Mouse (Mus musculus): ENCODE results near the gene Omt2a. TPM values are rescaled to one million over a fixed set of nuclear protein-coding genes. Genes with fewer than 3 reads are reported as not detected.
"Not testable (repeated sequence)": the region's sequence is repeated elsewhere in the genome, so short reads cannot be mapped to it uniquely, and the experiment has no call there.

The Omt2a gene
- polyA plus RNA-seq, 1 experiment from 2014 or later = not detected

DNA sequence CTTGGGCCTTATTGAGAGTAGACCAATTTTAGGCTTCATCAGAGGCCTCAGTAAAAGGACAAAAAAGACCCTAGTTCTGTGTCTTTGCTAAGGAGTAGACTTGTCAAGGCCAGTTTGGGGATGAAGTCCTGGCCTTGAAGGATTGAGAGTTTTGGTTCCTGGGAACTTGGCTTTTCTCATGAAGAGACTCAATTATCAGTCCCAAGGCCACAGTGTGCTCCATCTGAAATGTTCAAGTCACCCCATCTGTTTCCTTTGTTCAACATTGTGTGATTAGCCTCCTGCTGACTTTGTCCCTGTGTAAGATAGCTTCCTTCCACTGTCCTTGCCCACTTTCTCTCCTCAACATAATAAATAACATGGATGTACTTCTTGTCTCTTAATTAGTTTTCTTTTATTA lies 35.4 kb upstream of the Omt2a start:
- not testable (repeated sequence) for H3K4me2 ChIP-seq (ENCODE audit: low read depth, low read length); H3K9me3 ChIP-seq (replicated peaks; ENCODE audit: control insufficient read depth, low read length); H3K9ac ChIP-seq (ENCODE audit: low read depth, low read length); H3K36me3 ChIP-seq (ENCODE audit: control insufficient read depth, insufficient read depth); H3K4me3 ChIP-seq (ENCODE audit: low read depth, low read length); ATAC-seq (ENCODE audit: low read depth); H3K27me3 ChIP-seq (ENCODE audit: control insufficient read depth, insufficient read depth, low read depth, low read length); H3K27ac ChIP-seq (ENCODE audit: low read length); H3K4me1 ChIP-seq (ENCODE audit: control insufficient read depth, low read depth, low read length)

GRCm38 (mm10) chr9:78349141-78349540 lies 34.5 kb upstream of the Omt2a start:
- ATAC-seq (ENCODE audit: low read depth); H3K4me2 ChIP-seq (ENCODE audit: low read depth, low read length); H3K27ac ChIP-seq (ENCODE audit: low read length); H3K9ac ChIP-seq (ENCODE audit: low read depth, low read length); H3K4me3 ChIP-seq (ENCODE audit: low read depth, low read length); H3K9me3 ChIP-seq (replicated peaks; ENCODE audit: control insufficient read depth, low read length); H3K27me3 ChIP-seq (ENCODE audit: control insufficient read depth, insufficient read depth, low read depth, low read length); H3K4me1 ChIP-seq (ENCODE audit: control insufficient read depth, low read depth, low read length); H3K36me3 ChIP-seq (ENCODE audit: control insufficient read depth, insufficient read depth): not testable (repeated sequence)
- 67% methylated on average over 3 of the region's 3 CpGs for WGBS (ENCODE audit: insufficient replicate concordance)

GRCm38 (mm10) chr9:78348206-78349004 lies 33.8 kb upstream of the Omt2a start:
- not testable (repeated sequence) for ATAC-seq (ENCODE audit: low read depth); H3K9me3 ChIP-seq (replicated peaks; ENCODE audit: control insufficient read depth, low read length); H3K4me1 ChIP-seq (ENCODE audit: control insufficient read depth, low read depth, low read length); H3K27ac ChIP-seq (ENCODE audit: low read length); H3K27me3 ChIP-seq (ENCODE audit: control insufficient read depth, insufficient read depth, low read depth, low read length); H3K9ac ChIP-seq (ENCODE audit: low read depth, low read length); H3K4me2 ChIP-seq (ENCODE audit: low read depth, low read length); H3K4me3 ChIP-seq (ENCODE audit: low read depth, low read length); H3K36me3 ChIP-seq (ENCODE audit: control insufficient read depth, insufficient read depth)
- 37% methylated on average over 6 of the region's 6 CpGs for WGBS (ENCODE audit: insufficient replicate concordance)

GRCm38 (mm10) chr9:78347004-78347403 lies 32.4 kb upstream of the Omt2a start:
- H3K9me3 ChIP-seq (replicated peaks; ENCODE audit: control insufficient read depth, low read length) = no peaks in the 10 kb centered on the region
- ATAC-seq (ENCODE audit: low read depth) = no peak

GRCm38 (mm10) chr9:78345235-78345634 lies 30.6 kb upstream of the Omt2a start:
- H3K9ac ChIP-seq (ENCODE audit: low read depth, low read length); ATAC-seq (ENCODE audit: low read depth); H3K27ac ChIP-seq (ENCODE audit: low read length); H3K27me3 ChIP-seq (ENCODE audit: control insufficient read depth, insufficient read depth, low read depth, low read length); H3K9me3 ChIP-seq (replicated peaks; ENCODE audit: control insufficient read depth, low read length); H3K36me3 ChIP-seq (ENCODE audit: control insufficient read depth, insufficient read depth); H3K4me1 ChIP-seq (ENCODE audit: control insufficient read depth, low read depth, low read length); H3K4me3 ChIP-seq (ENCODE audit: low read depth, low read length); H3K4me2 ChIP-seq (ENCODE audit: low read depth, low read length): not testable (repeated sequence)
- 40% methylated on average over 4 of the region's 4 CpGs for WGBS (ENCODE audit: insufficient replicate concordance)

More at GRCm38 (mm10) chr9:78347004-78347403, 32.4 kb upstream of the Omt2a start:
- Histone ChIP-seq H3K27me3 (ENCODE audit: control insufficient read depth, insufficient read depth, low read depth, low read length) (no peaks in the 10 kb centered on the region), H3K27ac (ENCODE audit: low read length) (no peak overlapping the region), H3K4me1 (ENCODE audit: control insufficient read depth, low read depth, low read length) (no peaks in the 10 kb centered on the region), H3K4me2 (ENCODE audit: low read depth, low read length) (no peak overlapping the region), H3K9ac (ENCODE audit: low read depth, low read length) (no peak overlapping the region), H3K36me3 (ENCODE audit: control insufficient read depth, insufficient read depth) (no peaks in the 10 kb centered on the region), H3K4me3 (ENCODE audit: low read depth, low read length) (no peak overlapping the region)
- WGBS (ENCODE audit: insufficient replicate concordance) = 45% methylated on average over 3 of the region's 3 CpGs

- not testable (repeated sequence) for H3K9ac ChIP-seq (ENCODE audit: low read depth, low read length); H3K27ac ChIP-seq (ENCODE audit: low read length); H3K27me3 ChIP-seq (ENCODE audit: control insufficient read depth, insufficient read depth, low read depth, low read length); H3K36me3 ChIP-seq (ENCODE audit: control insufficient read depth, insufficient read depth); H3K9me3 ChIP-seq (replicated peaks; ENCODE audit: control insufficient read depth, low read length); H3K4me3 ChIP-seq (ENCODE audit: low read depth, low read length); ATAC-seq (ENCODE audit: low read depth); H3K4me2 ChIP-seq (ENCODE audit: low read depth, low read length); H3K4me1 ChIP-seq (ENCODE audit: control insufficient read depth, low read depth, low read length)
- WGBS (ENCODE audit: insufficient replicate concordance) = 61% methylated on average over 9 of the region's 9 CpGs
Measured at GRCm38 (mm10) chr9:78343055-78343454, 28.5 kb upstream of the Omt2a start.

GRCm38 (mm10) chr9:78342494-78342893 lies 27.9 kb upstream of the Omt2a start:
- not testable (repeated sequence) for H3K4me3 ChIP-seq (ENCODE audit: low read depth, low read length); H3K36me3 ChIP-seq (ENCODE audit: control insufficient read depth, insufficient read depth); H3K4me1 ChIP-seq (ENCODE audit: control insufficient read depth, low read depth, low read length); H3K9ac ChIP-seq (ENCODE audit: low read depth, low read length); H3K27me3 ChIP-seq (ENCODE audit: control insufficient read depth, insufficient read depth, low read depth, low read length); H3K9me3 ChIP-seq (replicated peaks; ENCODE audit: control insufficient read depth, low read length); ATAC-seq (ENCODE audit: low read depth); H3K4me2 ChIP-seq (ENCODE audit: low read depth, low read length); H3K27ac ChIP-seq (ENCODE audit: low read length)
- WGBS (ENCODE audit: insufficient replicate concordance) = 68% methylated on average over 4 of the region's 4 CpGs

DNA sequence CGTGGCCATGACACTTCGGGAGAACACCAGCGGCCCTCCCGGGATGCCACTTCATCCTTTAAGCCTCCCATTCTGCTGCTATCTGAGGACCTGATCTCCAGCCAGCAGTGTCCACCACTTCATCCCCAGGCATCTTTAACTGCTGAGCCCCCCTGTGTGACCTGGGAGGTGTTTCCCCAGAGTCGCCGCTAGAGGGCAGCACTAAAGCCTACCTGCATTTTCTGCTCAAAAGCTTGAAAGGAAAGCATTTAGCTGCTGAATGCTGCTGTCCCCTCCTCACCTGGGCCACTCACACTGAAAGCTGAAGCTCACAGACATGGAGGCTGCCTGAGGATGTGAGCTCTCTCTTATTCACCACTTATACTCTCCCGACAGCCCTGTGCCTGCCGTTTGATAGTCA lies 25.7 kb upstream of the Omt2a start:
- H3K9me3 ChIP-seq (replicated peaks; ENCODE audit: control insufficient read depth, low read length); H3K9ac ChIP-seq (ENCODE audit: low read depth, low read length); H3K4me3 ChIP-seq (ENCODE audit: low read depth, low read length); H3K27ac ChIP-seq (ENCODE audit: low read length); H3K4me2 ChIP-seq (ENCODE audit: low read depth, low read length); H3K4me1 ChIP-seq (ENCODE audit: control insufficient read depth, low read depth, low read length); H3K27me3 ChIP-seq (ENCODE audit: control insufficient read depth, insufficient read depth, low read depth, low read length); ATAC-seq (ENCODE audit: low read depth); H3K36me3 ChIP-seq (ENCODE audit: control insufficient read depth, insufficient read depth): not testable (repeated sequence)
- WGBS (ENCODE audit: insufficient replicate concordance) = 20% methylated on average over 8 of the region's 8 CpGs

DNA sequence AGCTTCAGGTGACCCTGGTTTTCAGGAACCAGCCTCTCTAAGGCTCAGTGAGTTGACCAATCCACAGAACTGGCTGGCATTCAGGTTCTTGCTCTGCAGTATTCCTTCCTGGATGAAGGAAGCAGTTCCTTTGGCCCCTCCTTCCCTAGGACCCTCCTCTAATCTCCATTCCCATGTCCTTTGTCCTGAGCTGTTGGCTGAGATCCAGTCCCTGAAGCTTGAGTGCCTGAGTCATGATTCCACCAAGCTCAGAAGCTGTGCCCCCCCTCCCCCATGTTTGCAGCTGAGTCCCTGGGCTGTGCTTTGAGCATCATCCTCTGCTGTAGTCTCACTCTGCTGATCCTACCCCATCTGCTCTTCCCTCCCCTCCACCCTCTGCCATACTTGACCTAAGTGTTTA lies 22.5 kb upstream of the Omt2a start:
- not testable (repeated sequence) for H3K27me3 ChIP-seq (ENCODE audit: control insufficient read depth, insufficient read depth, low read depth, low read length); H3K4me2 ChIP-seq (ENCODE audit: low read depth, low read length); H3K27ac ChIP-seq (ENCODE audit: low read length); H3K9me3 ChIP-seq (replicated peaks; ENCODE audit: control insufficient read depth, low read length); H3K4me3 ChIP-seq (ENCODE audit: low read depth, low read length); ATAC-seq (ENCODE audit: low read depth); H3K9ac ChIP-seq (ENCODE audit: low read depth, low read length); H3K4me1 ChIP-seq (ENCODE audit: control insufficient read depth, low read depth, low read length); H3K36me3 ChIP-seq (ENCODE audit: control insufficient read depth, insufficient read depth)

Data from liver, embryonic 16.5 days (tissue).